Mouse (Mus musculus) regulatory T cell (primary cell): ENCODE data around the gene Ak1.

Experiments used
- in situ Hi-C: fragments of 300-600 bp; cut with MboI, MseI; formaldehyde crosslinking; loops from one replicate; pipeline ENCODE4 v1.15.1; 2025; ENCODE audit warnings: high pct_unique_total_duplicates

Ak1 gene

DNA sequence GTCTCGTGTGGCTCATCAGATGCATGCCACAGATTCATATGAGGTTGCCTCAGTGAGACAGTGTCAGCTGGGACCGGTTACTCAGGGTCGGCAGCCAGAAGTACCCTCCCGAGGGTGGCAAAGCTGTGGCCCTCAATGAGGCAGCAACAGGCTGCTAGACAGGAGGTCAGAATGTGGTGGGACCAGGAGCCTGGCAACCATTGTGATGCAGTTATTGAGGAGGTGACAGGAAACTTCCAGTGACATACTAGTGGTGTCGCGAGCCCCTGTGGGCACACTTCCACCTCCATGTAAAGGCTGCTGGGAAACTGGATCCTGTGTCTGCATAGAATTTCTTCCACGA is at the start of gene Ak1:
Gene Ak1, plus strand, starts transcription at position 242 of the 343 bp plus-strand sequence.
- in situ Hi-C loops: no loop called here

- in situ Hi-C loops: loop anchor here (10.0 kb wide), 1 partner anchor 507 kb away; no protein-coding TSS in a partner anchor
These were observed 49.4 kb upstream of the Ak1 start for GRCm38 (mm10) chr2:32572196-32572595.

GRCm38 (mm10) chr2:32574497-32574896 is 47.1 kb upstream of the Ak1 start, which contains the start of gene Pip5kl1:
Gene Pip5kl1 (plus strand): TSS chr2:32574797.
- in situ Hi-C loops: loop anchor here (10.0 kb wide), 1 partner anchor 510 kb away; no protein-coding TSS in a partner anchor

- in situ Hi-C loops: loop anchor here (10.0 kb wide), 1 partner anchor 510 kb away; no protein-coding TSS in a partner anchor
These were observed 46.5 kb upstream of the Ak1 start for GRCm38 (mm10) chr2:32574901-32575585.

DNA sequence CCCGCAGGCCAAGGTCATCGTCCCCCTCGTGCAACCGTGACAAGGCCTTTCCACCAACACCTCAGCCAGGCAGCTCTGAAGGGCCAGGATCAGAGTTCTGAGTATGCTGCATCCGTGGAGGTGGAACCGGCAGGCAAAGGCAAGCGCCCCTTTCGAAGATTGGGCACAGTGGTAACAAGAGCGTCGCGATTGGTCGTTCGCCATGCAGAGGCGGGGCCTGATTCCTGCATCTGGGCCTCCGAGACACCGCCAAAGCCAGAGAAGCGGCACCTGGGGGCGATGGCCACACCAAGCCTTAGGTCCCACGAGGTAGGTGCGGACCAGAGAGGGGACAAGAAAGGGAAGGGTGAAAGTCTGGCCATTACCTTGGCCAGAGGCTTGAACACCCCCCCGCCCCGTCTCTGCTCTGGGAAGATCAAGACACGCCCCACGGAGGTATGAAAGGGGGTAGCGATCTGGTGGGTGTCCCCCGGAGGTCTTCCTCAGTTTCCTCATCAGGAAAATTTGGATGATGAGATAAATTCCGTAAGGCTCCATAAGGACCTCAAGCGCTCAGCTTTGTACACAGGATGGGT is 45.9 kb upstream of the Ak1 start, which contains the start of gene 9430097D07Rik:
Gene 9430097D07Rik, minus strand, starts transcription at position 99 of the 575 bp plus-strand sequence.
- in situ Hi-C loops: loop anchor here (10.0 kb wide), 1 partner anchor 511 kb away; no protein-coding TSS in a partner anchor

GRCm38 (mm10) chr2:32576532-32576931 is 45.0 kb upstream of the Ak1 start:
- in situ Hi-C loops: loop anchor here (10.0 kb wide), 1 partner anchor 512 kb away; no protein-coding TSS in a partner anchor

DNA sequence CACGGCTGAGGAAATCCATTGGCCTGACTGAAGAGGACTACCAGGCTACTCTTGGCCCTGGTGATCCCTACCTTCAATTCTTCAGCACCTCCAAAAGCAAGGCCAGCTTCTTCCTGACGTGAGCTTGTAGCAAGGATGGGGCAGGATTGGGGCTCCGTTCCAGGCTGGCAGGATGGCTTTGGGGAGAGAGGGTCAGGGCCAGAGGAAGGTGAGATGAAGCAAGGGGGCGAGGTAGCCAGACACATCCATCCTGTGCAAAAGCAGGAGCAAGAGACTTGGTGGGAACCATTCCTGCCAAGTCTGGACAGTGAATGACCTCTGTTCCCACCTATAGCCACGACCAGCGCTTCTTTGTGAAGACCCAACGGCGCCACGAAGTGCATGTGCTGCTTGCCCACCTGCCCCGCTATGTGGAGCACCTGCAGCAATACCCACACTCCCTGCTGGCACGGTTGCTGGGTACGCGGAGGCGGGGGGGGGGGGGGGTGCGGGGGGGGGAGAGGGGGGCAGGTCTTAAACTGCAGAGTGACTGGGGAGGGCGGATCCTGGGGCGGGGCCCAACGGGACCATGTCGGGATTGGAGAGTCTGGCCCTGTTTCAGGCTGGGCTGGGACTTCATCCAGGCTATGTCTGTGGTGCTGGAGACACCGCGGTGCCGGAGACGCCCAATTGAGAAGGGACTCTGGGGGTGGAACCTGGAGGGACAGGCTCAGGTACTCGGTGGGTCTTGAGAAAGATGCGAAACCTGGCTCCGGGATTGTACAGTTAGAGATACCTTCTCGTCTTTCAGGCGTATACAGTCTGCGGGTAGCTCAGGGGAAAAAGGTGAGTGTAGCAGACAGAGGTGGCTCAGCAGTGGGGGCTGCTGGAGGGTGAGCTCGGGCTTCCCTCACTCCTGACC is 43.2 kb upstream of the Ak1 start:
- in situ Hi-C loops: loop anchor here (10.0 kb wide), 1 partner anchor 514 kb away; no protein-coding TSS in a partner anchor

- in situ Hi-C loops: no loop called here
These were observed 40.0 kb upstream of the Ak1 start for GRCm38 (mm10) chr2:32581450-32582095.

DNA sequence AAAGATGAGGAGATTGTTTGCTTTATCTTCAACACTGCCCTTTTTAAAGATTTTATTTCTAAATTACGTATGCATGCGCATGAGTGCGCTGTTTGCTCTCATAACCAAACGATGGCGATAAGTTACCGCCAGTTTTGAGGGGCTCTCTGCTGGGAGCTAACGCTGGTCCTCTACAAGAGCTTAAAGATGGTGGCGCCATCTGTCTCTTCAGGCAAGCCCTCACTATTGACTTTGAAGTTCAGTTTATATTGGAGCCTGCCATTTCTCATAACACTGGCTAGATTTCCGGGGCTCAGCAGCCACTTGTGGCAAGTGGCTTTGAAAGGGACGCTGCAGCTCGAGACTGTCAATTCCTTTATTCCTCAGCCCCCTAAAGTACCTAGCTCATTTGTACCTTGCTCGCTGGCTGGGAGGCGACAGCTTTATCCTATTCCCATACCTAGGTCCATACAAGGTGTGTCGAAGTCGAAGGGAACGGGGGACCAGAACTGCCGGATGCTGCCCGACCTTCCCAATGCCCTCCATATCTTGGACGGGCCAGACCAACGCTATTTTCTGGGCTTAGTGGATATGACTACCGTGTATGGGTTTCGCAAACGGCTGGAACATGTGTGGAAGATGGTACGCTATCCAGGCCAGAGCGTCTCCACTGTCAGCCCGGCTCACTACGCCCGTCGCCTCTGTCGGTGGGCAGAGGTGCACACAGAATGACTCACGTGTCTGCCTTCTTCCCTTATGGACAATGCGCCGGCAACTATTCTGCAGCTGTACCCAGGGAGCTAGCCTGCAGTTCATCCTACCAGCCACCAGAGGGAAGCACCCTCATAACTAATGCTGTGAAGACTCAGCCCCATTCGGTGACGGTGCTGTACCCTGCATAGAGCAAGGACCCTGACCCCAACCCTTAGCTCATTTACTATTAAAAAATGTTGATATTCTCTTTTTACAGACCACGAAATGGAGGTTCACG is 38.4 kb upstream of the Ak1 start:
- in situ Hi-C loops: no loop called here

DNA sequence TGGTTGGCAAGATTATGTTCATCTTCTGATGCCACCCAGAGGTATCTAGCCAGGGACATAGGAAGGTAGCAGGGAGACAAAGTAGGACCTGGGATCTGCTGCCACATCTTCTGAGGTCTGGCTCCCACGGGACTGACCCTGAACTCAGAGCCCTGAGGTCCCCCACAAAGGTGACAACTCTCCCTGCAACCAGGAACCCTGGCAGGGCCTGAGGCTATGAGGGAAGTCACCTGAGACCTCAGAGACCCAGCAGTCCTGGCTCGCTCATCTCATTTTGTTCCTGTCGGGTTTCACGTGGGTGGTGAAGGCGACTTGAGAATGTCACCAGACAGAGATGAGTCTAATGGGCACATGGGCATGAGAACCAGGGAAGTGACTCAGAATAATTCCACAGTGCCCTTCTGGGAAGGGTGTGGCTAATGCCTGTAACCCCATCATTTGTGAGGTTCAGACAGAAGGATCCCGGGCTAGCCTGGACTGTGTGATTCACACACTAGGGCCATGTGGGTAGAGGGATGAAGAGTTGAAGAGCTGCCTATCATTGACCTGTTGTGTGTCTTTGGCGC is 36.3 kb upstream of the Ak1 start:
- in situ Hi-C loops: no loop called here

DNA sequence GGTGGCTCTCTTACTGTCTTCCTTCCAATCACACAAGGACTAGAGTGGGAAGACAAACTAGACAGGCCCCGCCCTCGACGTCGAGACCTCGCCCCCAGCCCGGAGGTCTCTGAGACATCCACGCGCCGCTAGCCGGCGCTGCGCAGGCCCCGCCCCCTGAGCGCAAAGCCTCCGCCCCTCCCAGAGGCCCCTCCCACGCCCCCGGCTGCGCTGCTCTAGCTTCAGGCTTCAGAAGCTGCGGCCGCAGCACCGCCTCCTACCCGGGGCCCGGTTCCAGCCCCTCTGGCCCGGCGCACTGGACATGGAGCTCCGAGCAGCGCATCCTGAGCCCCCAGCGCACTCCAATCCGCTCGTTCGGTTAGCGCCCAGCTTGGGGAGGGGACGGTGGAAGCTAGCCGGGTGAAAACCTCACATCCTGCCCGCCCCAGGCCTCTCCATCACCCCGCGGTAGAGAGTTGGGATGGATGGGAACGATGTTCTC is 34.6 kb upstream of the Ak1 start, which contains the start of gene St6galnac4:
Gene St6galnac4, plus strand, starts transcription at position 225 of the 481 bp plus-strand sequence.
- in situ Hi-C loops: no loop called here

DNA sequence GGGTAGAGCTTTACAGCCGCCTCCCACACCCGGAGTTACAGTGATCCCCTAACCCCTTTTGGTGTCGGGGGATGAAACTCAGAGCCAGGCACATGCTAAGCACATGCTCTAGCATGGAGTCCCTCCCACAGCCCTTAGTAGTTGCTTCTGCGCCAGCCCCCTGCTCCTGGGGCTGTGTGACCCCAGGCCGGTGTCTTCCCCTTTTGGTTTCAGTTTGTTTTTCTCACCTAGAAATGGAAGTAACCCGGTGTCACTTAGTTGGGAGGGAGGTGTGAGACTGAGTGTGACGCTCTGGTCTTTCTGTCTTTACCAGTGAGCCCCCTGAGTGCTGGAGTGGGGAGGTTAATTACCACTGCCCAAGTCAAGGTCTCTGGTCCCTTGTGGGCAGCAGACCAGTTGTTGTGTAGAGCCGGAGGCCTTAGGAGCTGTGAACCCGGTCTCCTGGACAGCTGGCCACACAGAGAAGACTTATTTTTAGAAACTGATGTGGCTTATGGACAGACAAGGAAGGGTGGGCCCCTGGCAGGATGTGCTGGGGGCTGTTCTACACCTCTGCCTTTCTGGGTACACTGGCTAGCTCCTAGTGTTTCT is 33.7 kb upstream of the Ak1 start:
- in situ Hi-C loops: no loop called here

DNA sequence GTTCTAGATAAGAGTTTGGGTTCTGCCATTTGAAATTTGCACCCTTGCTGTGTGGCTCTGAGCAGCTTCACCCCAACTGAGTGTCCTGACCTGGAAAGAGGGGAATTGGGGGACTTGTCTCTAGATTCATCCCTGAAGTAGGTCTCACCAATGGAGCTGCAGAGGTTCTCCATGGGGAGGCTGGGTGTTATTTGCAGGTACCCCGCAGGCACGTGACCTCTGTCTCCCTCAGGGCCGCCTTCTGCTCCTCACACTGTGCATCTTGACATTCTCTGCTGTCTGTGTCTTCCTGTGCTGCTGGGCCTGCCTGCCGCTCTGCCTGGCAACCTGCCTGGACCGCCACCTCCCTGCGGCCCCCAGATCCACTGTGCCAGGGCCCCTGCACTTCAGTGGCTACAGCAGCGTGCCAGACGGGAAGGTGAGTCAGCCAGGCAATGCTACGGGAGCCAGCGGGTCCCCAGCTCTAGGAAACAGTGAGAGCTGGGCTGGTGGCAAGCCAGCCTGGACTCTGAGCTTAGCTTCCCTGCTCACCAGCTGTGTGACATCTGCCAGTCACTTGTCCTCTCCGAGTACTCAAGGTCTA is 32.3 kb upstream of the Ak1 start:
- in situ Hi-C loops: no loop called here

GRCm38 (mm10) chr2:32590224-32590623 is 31.3 kb upstream of the Ak1 start:
- in situ Hi-C loops: no loop called here

GRCm38 (mm10) chr2:32591249-32591648 is 30.3 kb upstream of the Ak1 start:
- in situ Hi-C loops: no loop called here

DNA sequence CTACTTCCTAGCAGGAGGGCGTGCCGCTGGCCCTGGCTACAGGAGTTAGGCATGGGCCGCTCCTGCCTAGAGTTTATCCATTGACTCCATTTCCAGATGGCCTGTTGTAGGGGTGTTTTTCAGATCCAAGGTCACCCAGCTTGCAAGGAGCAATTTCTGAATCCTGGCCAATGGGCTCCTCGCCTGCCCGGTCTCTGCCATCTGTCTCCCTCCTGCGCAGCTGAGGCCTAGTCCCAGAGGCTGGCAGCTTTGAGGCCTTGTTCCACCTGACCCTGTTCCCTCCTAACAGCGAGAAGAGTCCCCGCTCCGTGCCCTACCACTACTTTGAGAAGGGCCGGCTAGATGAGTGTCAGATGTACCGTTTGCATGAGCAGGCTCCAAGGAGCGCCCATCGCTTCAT is 24.8 kb upstream of the Ak1 start:
- in situ Hi-C loops: no loop called here

- in situ Hi-C loops: no loop called here
These were observed 24.3 kb upstream of the Ak1 start for GRCm38 (mm10) chr2:32597248-32597647.

DNA sequence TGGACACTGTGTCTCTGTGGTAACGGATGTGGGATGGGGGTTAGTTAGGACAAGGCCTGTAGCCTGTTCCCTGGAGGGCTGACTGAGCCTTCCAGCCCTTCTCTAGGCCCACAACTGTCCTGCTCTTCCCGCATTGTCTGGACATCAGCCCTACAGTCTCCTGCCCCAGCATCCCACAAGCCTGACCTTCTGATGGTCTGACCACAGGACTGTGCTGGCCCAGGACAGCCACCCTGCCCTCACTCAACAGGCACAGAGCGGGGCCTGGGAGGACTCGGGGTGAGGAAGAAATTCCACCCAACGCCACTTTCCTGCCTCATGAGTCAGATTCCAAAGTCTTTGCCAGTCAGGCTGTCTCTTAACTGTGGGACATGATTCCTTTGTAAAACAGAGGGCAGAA is 23.9 kb upstream of the Ak1 start:
- in situ Hi-C loops: no loop called here

DNA sequence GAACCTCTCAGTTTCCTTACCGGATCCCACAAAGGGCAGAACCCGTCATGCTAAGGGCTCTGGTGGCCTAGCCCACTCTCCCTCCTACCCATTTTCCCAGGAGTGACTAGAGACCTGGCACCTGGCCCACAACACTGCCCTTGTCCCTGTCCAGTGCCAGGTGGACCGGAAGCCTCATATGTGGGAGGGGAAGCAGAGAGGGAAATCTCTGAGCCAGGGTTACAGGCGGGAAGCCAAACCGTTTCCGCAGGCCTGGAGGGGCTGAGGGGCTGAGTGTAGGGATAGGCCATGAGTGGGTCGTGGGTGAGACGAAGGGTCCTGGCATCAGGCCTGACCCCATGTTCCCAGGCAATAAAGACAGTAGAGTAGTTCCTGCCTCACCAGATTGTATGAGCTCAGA is 23.1 kb upstream of the Ak1 start:
- in situ Hi-C loops: no loop called here
